Comparison of ENCODE assay signal across 13 mouse cellular contexts in the genomic region with DNA sequence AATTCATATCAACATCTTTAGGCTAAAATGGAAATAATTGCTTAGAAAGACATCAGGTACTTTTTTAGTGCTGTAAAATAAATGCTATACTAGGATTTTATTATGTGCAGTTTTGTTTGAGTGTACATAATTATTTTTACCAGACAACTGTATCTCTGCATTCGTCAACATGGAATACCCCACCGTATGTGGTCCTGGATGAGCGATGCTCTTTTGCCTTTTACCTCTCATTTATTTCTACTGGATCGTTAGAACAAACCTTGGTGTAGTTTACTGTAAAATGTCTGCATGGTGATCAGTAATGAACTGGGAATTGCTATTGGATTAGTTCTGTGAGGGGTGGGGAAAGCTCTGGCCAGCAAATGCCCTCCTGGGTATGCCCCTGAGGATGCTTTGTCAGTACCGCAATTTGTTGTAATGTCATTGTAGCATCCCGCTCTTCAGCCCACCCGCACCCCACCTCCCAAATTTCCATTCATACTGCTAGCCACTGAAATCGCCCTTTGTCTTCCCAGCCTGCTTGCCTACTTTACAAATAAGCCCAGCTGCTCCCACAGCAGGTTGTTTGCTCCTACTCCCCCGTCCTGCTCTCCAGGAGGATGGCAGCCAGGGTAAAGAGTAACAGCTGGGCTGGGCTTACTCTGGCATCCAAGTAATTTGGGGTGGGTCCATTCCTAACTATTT. TPM values are rescaled to one million over a fixed set of nuclear protein-coding genes. Genes with fewer than 3 reads are reported as not detected.
DNase-seq lines count a peak whose midpoint lies in the region; ATAC-seq and TF ChIP-seq lines count a peak whose summit lies in the region.
"Had no signal": no experiment of that assay in that cellular context is flagged by ENCODE, and none has a peak within 500 bp of the region (broad histone marks: within the 10 kb centered on the region; RNA-seq: fewer than 3 reads in every experiment).

No protein-coding gene starts in this region.

- H3K4me3 ChIP-seq in E14TG2a.4 (replicated peaks; ENCODE audit: low read length) = 0 out of 2 replicates have a peak overlapping the region, but pooled peaks have one; percentile 17
- no peak overlapping the region for H3K4me3 ChIP-seq in forebrain, embryonic 15.5 days
- H3K4me3 ChIP-seq in midbrain, embryonic 12.5 days = 0 out of 2 replicates have a peak overlapping the region, but pooled peaks have one; percentile 12
- no peak overlapping the region for H3K4me3 ChIP-seq in intestine, embryonic 16.5 days (ENCODE audit: low read length)
- H3K4me3 ChIP-seq: liver, embryonic 13.5 days had no signal

- H3K4me2 ChIP-seq in forebrain, embryonic 15.5 days (replicated peaks) = peak overlapping the region; percentile 26
- peak overlapping the region; percentile 39 for H3K4me2 ChIP-seq in midbrain, embryonic 12.5 days (replicated peaks)
- H3K4me2 ChIP-seq in intestine, embryonic 16.5 days (ENCODE audit: low read depth, low read length) = no peak overlapping the region
- H3K4me2 ChIP-seq: liver, embryonic 13.5 days had no signal

- peak; percentile 76 for DNase-seq in Muller cell, postnatal 12 days (ENCODE audit: inconsistent ontology term)
- DNase-seq in frontal cortex, postnatal 14 days (ENCODE audit: low spot score in 2 of 2) = no peak
- DNase-seq in adrenal gland, postnatal 25 days = no peak
- no peak for DNase-seq in frontal cortex, adult 2 months (ENCODE audit: extremely low spot score in 1 of 2, low spot score in 1 of 2)
- DNase-seq: gastrocnemius, postnatal 25 days; heart, postnatal 4 days; liver, embryonic 13.5 days had no signal

- H3K4me1 ChIP-seq in E14TG2a.4 (replicated peaks; ENCODE audit: low read depth, low read length) = peaks cover 46% of the 10 kb centered on the region
- peaks cover 11% of the 10 kb centered on the region for H3K4me1 ChIP-seq in forebrain, embryonic 15.5 days
- H3K4me1 ChIP-seq in midbrain, embryonic 12.5 days = peaks cover 12% of the 10 kb centered on the region
- H3K4me1 ChIP-seq in intestine, embryonic 16.5 days (ENCODE audit: control insufficient read depth, insufficient read depth, low read length) = no peaks in the 10 kb centered on the region
- H3K4me1 ChIP-seq: liver, embryonic 13.5 days had no signal

- H3K36me3 ChIP-seq in E14TG2a.4 (ENCODE audit: insufficient read depth, low read length) = no peaks in the 10 kb centered on the region
- no peaks in the 10 kb centered on the region for H3K36me3 ChIP-seq in forebrain, embryonic 15.5 days
- H3K36me3 ChIP-seq in midbrain, embryonic 12.5 days = no peaks in the 10 kb centered on the region
- no peaks in the 10 kb centered on the region for H3K36me3 ChIP-seq in intestine, embryonic 16.5 days (ENCODE audit: control insufficient read depth, insufficient read depth, low read length)
- H3K36me3 ChIP-seq: liver, embryonic 13.5 days had no signal

- H3K27me3 ChIP-seq in E14TG2a.4 (ENCODE audit: insufficient read depth, low read length) = no peaks in the 10 kb centered on the region
- no peaks in the 10 kb centered on the region for H3K27me3 ChIP-seq in forebrain, embryonic 15.5 days
- no peaks in the 10 kb centered on the region for H3K27me3 ChIP-seq in midbrain, embryonic 12.5 days
- no peaks in the 10 kb centered on the region for H3K27me3 ChIP-seq in intestine, embryonic 16.5 days (replicated peaks; ENCODE audit: control insufficient read depth, insufficient read depth, low read length)
- H3K27me3 ChIP-seq: liver, embryonic 13.5 days had no signal

- no peak overlapping the region for H3K9ac ChIP-seq in forebrain, embryonic 15.5 days (replicated peaks)
- no peak overlapping the region for H3K9ac ChIP-seq in midbrain, embryonic 12.5 days (replicated peaks)
- no peak overlapping the region for H3K9ac ChIP-seq in intestine, embryonic 16.5 days (ENCODE audit: low read depth, low read length)
- H3K9ac ChIP-seq: liver, embryonic 13.5 days had no signal

- no peak overlapping the region for H3K27ac ChIP-seq in forebrain, embryonic 15.5 days (replicated peaks)
- 0 out of 2 replicates have a peak overlapping the region, but pooled peaks have one; percentile 15 for H3K27ac ChIP-seq in midbrain, embryonic 12.5 days (replicated peaks)
- no peak overlapping the region for H3K27ac ChIP-seq in intestine, embryonic 16.5 days (ENCODE audit: low read length)
- H3K27ac ChIP-seq: liver, embryonic 13.5 days had no signal

- peak; percentile 71 for ATAC-seq in forebrain, embryonic 15.5 days (replicated peaks)
- peak; percentile 90 for ATAC-seq in midbrain, embryonic 12.5 days (ENCODE audit: low FRiP score, low read depth)
- no peak for ATAC-seq in intestine, embryonic 16.5 days

- H3K9me3 ChIP-seq in E14TG2a.4 (ENCODE audit: low read length) = no peaks in the 10 kb centered on the region
- H3K9me3 ChIP-seq in forebrain, embryonic 15.5 days = no peaks in the 10 kb centered on the region
- H3K9me3 ChIP-seq in midbrain, embryonic 12.5 days = no peaks in the 10 kb centered on the region
- no peaks in the 10 kb centered on the region for H3K9me3 ChIP-seq in intestine, embryonic 16.5 days (ENCODE audit: control insufficient read depth, low read length)
- H3K9me3 ChIP-seq: liver, embryonic 13.5 days had no signal

- TF ChIP-seq CTCF in E14TG2a.4 (conservative IDR thresholded peaks at IDR 0.05; ENCODE audit: low read length) = no peak

- 7% methylated on average over 9 of the region's 9 CpGs for WGBS in forebrain, embryonic 15.5 days
- 9% methylated on average over 9 of the region's 9 CpGs for WGBS in midbrain, embryonic 12.5 days
- 30% methylated on average over 9 of the region's 9 CpGs for WGBS in intestine, embryonic 16.5 days

RNA-seq across cellular contexts. Expression of a gene that starts 13.9 kb away (rescaled TPM):
- polyA plus RNA-seq in forebrain, embryonic 15.5 days (2015; fragmentation: Nextera tagmentation; extraction: Ambion mirVana) = 1.8 and 2.3 TPM in 2 replicates
- 1.6 and 1.7 TPM in 2 replicates for polyA plus RNA-seq in midbrain, embryonic 12.5 days (2016; fragmentation: Nextera tagmentation; extraction: Ambion mirVana)
- 1.5 TPM in 2 replicates for polyA plus RNA-seq in intestine, embryonic 16.5 days (2015; fragmentation: Nextera tagmentation; extraction: Ambion mirVana)
- 0.21 and 0.48 TPM in 2 replicates for total RNA-seq in adrenal gland, postnatal 25 days (2021)
- polyA plus RNA-seq in frontal cortex, adult 2 months (2012; rRNA removed) = 8.3 and 8.7 TPM in 2 replicates
- total RNA-seq: MEL; neutrophil, adult 5-6 weeks had no signal

Comparison
In these comparisons a context has a peak if more than half of its experiments do, and no peak if none do; other contexts are left out.
1. H3K4me3 ChIP-seq: peak in E14TG2a.4 (single experiment) and midbrain, embryonic 12.5 days (single experiment); none in forebrain, embryonic 15.5 days (single experiment) and intestine, embryonic 16.5 days (single experiment).